Mouse (Mus musculus) frontal cortex, postnatal 14 days (tissue): ENCODE data around the gene Bloc1s2.
A peak's percentile ranks its signal among the peaks of the same experiment; 100 is the strongest.
"Not testable (repeated sequence)": the region's sequence is repeated elsewhere in the genome, so short reads cannot be mapped to it uniquely, and the experiment has no call there.

Experiments
- DNase-seq, 2 experiments: peaks; one replicate each; pipeline ENCODE4 v3.0.0; 2022; ENCODE audit warnings: low spot score in 2 of 2

Bloc1s2 gene

DNA sequence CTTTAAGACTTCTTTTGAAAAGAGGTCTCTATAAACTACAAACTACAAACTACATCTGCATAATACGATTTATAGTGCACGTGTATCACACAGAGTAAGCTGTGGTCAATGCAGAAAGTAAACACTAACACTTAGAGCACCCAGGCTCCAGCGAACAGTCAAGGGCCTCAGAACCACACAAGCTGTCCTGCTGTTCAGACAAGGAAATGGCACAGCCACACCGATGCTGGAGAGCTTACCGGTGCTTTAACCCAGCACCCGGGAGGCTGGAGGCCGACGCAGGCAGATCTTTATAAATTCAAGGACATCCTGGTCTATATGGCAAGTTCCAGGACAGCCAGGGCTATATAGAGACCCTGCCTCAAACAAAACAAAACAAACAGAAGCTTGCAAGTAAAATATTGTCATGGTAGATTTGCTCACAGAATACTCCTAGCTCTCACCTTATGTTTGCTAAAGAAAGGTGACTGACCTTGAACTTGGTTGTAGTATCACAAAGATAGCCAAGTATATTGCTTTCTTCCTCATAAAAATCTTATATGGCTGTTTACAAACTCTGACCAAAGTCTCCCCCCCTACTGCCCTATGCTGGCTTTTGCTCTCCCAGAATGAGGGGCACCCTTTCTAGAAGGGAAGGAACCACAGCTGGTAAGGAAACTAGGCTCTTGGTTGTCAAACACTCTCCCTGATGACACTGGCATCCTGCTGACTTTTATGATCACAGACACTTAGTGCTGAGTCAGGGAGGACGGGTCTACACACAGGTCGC, 18.3 kb downstream of the Bloc1s2 start:
- no peak for DNase-seq

DNA sequence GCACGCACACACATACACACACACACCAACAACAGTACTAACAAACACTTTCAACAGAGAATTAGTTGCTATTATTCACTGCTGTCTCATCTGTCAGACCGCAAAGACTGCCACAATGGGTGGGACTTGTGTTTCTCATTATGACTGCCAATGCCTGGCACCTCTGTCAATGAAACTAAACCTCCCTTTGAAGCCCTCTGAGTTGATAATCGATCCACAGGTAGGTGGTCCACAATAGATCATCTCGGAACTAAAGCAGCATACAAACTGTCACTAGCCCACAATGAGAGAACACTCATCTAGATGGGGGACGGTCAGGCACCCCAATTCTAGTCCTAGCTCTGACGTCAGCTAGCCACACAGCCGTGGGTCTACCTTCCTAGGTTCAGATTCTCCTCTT, 25.1 kb downstream of the Bloc1s2 start:
- no peak for DNase-seq

DNA sequence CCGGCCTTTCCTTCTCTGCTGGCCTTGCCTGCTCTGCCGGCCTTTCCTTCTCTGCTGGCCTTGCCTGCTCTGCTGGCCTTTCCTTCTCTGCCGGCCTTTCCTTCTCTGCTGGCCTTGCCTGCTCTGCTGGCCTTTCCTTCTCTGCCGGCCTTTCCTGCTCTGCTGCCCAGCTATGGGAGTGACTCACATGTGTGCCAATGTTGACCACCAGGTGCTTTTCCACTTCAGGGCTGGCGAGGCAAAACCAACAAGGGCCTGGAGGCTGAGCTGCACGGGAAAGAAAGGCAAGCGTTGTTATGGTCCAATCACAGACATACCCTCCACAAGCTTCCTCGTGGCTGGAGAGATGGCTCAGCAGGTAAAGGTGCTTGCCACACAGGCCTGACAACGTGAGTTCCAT, 25.6 kb downstream of the Bloc1s2 start:
- not testable (repeated sequence) for DNase-seq

DNA sequence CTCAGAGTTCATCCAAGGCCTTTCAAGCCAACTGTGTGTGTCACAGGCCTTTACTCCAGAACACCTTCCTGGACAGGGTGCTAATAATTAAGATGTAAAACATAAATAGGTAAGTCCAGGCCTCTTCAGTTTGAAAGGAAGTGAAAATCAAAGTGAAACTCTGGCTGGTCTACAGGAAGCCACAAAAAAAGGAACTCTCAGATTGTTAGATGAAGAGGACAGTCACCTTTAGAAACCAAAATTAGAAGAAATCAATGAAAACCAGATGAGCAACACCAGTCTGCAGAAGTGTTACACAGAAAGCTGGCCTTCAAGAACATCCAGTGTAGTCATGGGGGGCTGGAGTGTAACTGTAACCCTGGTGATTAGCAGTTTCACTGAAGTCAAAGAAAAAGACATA, 28.5 kb downstream of the Bloc1s2 start:
- DNase-seq = no peak

DNA sequence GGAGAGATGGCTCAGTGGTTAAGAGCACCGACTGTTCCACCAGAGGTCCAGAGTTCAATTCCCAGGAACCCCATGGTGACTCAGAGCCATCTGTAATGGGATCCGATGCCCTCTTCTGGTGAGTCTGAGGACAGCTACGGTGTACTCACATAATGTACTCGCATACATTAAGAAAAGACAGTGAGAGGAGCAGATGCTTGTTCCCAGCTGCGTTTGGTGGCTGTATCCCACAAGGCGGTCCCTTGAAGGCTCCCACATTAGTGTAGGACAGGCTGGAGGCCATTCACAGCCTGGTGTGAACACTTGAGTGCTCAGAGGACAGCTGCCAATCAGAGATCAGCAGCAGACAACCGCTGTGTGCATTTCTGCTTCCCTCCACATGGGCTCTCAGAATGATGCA, 34.5 kb downstream of the Bloc1s2 start:
- DNase-seq = no peak

DNA sequence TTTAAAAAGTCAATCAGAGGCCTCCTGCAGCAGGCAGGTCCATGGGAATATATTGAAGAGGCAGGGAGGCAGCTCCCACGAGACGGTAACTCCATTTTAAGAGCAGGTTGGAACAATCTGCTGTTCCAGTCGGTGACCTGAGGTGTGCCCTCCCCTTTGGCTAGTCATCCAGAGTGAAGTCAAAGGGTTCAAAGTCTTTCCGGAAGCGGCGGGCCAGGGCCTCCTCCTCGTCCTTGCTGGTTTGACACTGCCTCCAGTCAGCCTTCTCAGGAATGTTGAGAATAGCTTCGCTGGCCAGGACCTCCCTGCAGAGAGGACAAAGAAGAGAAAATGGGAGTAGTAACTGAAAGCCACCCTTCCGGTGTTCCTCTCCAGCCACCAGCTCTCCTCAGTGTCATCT, 35.9 kb downstream of the Bloc1s2 start:
- no peak for DNase-seq

DNA sequence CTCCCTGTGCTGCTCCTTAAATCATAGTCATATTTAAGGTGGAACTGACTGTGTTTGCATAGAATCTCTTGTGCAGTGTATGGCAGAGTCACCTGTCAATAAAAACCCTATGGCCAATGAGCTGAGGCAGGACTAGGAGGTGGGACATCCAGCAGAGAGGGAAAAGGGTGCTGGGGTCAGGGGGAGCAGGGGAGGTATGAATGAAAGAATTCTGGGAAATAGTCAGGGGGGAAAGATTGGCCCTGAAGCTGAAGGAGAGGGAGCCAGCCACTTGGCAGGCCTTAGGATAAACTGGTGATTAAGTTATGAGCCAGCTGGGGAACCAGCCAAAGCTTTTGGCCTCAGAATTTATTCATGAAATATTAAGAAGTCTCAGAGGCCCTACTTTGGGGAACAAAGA, 37.2 kb downstream of the Bloc1s2 start:
- DNase-seq = no peak

DNA sequence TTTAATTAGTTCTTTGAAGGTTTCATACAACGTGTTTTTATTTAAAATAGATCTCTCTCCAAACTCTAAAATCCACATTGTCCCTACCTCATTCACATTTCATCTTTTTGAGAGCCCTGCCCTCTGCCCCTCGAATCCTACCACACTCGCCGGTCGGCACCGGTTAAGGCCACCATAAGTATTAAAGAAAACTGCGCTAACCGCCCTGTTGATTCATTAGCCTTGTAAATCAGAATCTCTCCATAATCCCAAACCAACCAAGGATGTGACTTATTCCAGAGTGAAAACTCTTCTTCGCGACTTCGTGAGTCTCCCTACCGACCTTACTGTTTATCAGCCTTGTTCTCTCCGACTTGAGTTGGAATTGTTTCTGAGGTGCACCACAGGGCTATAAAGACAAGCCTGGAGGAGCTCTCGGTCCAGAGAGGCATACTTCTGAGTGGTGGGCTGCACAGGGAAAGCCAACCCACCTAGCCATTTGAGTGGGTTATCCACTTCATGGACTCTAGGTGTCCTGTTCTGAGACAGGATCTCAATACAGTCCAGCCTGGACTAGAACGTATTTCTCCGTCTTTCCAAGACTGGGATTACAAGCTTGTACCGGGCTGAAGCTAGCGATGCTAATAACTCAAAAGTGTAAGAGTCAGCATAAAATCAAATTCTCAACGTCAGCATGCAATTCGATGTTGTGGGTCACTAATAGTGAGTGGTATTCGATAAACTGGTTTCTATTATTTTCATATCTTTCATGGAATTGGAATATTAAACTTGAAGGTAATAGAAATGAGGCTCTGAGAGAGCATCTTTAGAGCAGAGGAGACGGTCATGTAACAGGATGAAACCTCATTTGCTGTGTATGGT, 38.4 kb downstream of the Bloc1s2 start:
- no peak for DNase-seq

DNA sequence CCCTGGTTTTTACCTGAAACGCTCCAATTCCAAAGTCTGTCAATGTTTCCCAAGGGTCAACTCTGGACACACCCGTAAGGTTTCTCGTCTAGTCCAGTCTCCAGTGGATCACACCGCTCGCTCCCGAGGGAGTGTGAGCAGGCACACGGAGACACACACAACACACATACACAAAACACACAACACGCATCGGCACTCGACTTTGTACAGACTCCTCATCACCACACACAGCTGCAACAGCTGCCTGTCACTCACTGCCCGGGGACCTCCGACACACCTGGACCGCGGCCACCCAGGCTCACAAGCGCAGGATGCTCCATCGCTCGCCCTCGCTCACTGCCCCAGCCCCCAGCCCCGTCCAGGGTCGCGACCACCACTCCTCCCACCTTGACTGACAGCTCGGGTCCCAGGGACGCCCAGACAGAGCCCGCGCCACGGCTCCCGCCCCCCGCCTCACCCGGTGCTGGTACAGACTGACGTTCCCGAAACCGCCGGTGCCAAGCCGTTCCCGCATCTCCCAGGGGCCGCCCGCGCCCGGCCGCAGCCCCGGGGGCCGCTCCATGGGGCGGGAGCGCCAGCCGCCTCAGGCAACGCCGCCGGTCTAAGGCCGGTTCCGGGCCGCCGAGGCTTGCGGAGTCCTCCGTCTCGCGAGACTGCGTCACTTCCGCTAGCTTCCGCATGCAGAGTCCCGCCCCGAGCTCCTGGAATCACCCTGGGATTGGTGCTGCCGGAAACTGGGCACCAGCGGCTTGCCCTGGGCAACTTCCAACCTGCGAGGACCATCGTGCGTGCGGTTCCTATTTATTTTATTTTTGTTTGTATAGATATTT, 39.2 kb downstream of the Bloc1s2 start, which contains the start of gene Chuk:
Gene Chuk, minus strand, starts transcription at position 650 of the 830 bp plus-strand sequence.
- peak; percentile 85 to 92 for DNase-seq

DNA sequence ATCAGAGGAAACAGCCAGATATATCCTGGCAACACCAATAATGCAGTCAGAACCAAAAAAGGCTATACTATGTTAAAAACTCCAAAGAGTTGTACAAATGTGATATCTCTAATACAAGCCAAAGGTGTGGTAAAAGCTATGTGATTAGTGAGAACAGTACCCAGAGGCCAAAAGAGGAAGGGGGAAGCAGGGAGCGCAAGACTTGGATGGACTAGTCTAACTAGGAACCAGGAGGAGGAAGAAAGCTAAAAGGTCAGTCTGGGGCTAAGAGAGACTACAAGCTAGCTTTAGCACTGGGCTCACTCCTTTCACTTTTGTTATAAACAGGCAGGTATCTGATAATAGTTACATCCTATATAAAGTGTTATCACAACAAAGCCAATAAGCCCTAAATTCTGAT, 41.9 kb downstream of the Bloc1s2 start:
- DNase-seq = no peak

DNA sequence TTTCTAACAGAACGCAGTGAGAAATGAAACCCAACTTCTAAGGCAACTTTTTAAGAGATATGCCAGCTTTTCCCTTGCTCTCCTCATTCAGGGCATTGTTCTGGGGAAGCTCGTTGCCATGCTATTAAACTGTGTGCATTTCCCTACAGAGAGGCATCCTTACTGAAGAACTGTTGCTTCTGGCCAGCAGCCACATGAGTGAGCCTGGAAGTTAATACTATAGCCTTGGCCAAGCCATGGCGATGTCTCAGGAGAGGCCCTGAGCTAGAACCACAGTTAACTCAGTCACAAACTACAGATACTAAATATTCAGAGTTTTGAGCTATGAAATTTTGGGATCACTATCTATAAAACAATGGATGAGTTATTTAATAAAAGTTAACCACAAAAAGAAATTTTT, 43.2 kb downstream of the Bloc1s2 start:
- DNase-seq = no peak

DNA sequence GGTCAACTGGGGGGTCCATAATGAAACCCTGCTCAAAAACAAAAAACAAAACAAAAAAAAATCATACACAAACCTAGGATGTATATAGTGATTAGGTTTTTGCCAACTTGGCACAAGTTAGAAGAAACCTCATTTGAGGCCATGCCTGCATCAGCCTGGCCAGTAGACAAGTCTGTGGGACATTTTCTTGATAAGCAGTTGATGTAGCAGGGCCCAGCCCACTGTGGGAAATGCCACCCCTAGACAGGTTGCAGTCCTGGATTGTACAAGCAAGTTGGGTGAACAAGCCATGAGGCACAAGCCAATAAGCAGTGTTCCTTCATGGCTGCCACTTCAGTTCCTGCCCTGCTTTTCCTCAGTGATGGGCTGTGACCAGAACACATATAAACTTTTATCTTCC, 45.4 kb downstream of the Bloc1s2 start:
- DNase-seq = no peak
